Mouse (Mus musculus): ENCODE measurements around the gene Gm11938. TPM values are rescaled to one million over a fixed set of nuclear protein-coding genes. Genes with fewer than 3 reads are reported as not detected.
"Not testable (repeated sequence)": the region's sequence is repeated elsewhere in the genome, so short reads cannot be mapped to it uniquely, and the experiment has no call there.

The Gm11938 gene
- polyA plus RNA-seq, 1 experiment from 2014 or later, result not detected

DNA sequence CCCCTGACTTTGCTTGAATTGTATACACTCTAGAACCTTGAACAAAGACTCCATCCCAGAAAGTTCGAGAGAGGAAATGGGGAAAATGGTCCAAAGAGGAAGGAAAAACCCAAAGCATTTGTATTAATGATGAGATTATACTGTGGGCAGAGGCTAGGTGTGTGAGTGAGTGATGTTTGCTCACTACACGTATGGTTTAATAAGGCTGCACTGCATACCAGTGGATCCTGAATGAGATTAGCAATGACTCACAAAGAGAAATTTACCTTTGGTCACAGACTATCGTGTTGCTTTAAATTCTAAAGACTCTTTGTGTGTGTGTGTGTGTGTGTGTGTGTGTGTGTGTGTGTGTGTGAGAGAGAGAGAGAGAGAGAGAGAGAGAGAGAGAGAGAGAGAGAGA is 27.8 kb upstream of the Gm11938 start:
- ATAC-seq (replicated peaks; ENCODE audit: insufficient number of reproducible peaks, low FRiP score, low TSS enrichment), result no peak

DNA sequence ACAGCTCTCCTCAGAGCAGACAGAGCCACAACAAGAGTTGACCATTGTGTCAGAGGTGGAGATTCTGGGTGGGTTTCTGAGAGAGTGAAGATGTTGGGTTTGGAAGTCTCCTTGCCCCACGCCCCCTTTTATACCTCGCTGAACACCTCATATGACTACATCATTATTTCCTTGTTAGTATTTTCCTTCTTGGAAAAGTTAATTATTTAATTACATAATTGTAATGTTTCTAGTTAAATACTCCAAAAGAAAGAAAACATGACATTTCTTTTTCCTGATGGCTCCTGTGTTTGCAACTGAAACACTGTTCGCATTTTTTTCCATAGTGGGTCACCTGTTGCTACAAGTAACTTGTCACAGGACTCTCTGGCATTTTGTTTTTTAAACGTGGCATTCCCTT is 25.0 kb upstream of the Gm11938 start, which contains the start of gene Krtap4-1:
Gene Krtap4-1 (minus strand): TSS at position 101 of the 400 bp plus-strand sequence.
- Histone ChIP-seq H3K27me3 (ENCODE audit: control insufficient read depth, insufficient read depth, low read length) (no peaks in the 10 kb centered on the region), H3K4me1 (ENCODE audit: control insufficient read depth, insufficient read depth, low read length) (no peaks in the 10 kb centered on the region), H3K9me3 (replicated peaks; ENCODE audit: control insufficient read depth, low read length) (no peaks in the 10 kb centered on the region), H3K36me3 (ENCODE audit: control insufficient read depth, insufficient read depth, low read length) (no peaks in the 10 kb centered on the region), H3K27ac (ENCODE audit: low read depth, low read length) (no peak within 1 kb of the TSS), H3K4me2 (no peak within 1 kb of the TSS), H3K4me3 (ENCODE audit: low read depth, low read length) (no peak within 1 kb of the TSS), H3K9ac (ENCODE audit: low read depth, low read length) (no peak within 1 kb of the TSS)
- WGBS (ENCODE audit: insufficient replicate concordance), result 72% methylated on average over 4 of the region's 4 CpGs
- no peak for ATAC-seq (replicated peaks; ENCODE audit: insufficient number of reproducible peaks, low FRiP score, low TSS enrichment)

More for the DNA sequence above, 27.8 kb upstream of the Gm11938 start:
- 69% methylated on average over 3 of the region's 3 CpGs for WGBS (ENCODE audit: insufficient replicate concordance)
- no peak overlapping the region for H3K4me3 ChIP-seq (ENCODE audit: low read depth, low read length)
- H3K36me3 ChIP-seq (ENCODE audit: control insufficient read depth, insufficient read depth, low read length), result no peaks in the 10 kb centered on the region
- no peaks in the 10 kb centered on the region for H3K27me3 ChIP-seq (ENCODE audit: control insufficient read depth, insufficient read depth, low read length)
- no peaks in the 10 kb centered on the region for H3K4me1 ChIP-seq (ENCODE audit: control insufficient read depth, insufficient read depth, low read length)
- no peak overlapping the region for H3K4me2 ChIP-seq
- no peak overlapping the region for H3K27ac ChIP-seq (ENCODE audit: low read depth, low read length)
- H3K9me3 ChIP-seq (replicated peaks; ENCODE audit: control insufficient read depth, low read length), result no peaks in the 10 kb centered on the region
- H3K9ac ChIP-seq (ENCODE audit: low read depth, low read length), result no peak overlapping the region

DNA sequence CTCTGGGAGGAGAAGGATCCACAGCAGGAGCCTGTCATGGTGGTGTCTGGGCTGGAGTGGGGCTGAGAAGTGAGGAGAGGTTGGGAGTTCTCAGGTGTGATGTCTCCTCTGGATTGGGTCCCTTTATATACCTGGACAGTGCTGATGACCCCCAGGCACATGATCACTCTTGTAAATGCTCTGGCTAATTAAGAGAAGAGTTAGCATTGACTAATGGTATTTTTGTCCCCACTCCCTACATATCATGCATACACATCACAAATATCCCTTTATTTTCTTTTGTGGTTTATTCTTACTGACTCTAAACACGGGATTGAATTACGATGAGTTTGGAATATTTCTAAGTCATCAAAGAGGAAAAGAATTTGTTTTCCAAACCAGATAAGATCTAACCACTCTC is 17.2 kb upstream of the Gm11938 start, which contains the start of gene Gm11562:
Gene Gm11562 (minus strand): TSS at position 101 of the 400 bp plus-strand sequence.
- Histone ChIP-seq H3K27me3 (ENCODE audit: control insufficient read depth, insufficient read depth, low read length) (no peaks in the 10 kb centered on the region), H3K4me2 (no peak within 1 kb of the TSS), H3K4me3 (ENCODE audit: low read depth, low read length) (no peak within 1 kb of the TSS), H3K27ac (ENCODE audit: low read depth, low read length) (no peak within 1 kb of the TSS), H3K9me3 (replicated peaks; ENCODE audit: control insufficient read depth, low read length) (no peaks in the 10 kb centered on the region), H3K36me3 (ENCODE audit: control insufficient read depth, insufficient read depth, low read length) (no peaks in the 10 kb centered on the region), H3K9ac (ENCODE audit: low read depth, low read length) (no peak within 1 kb of the TSS), H3K4me1 (ENCODE audit: control insufficient read depth, insufficient read depth, low read length) (no peaks in the 10 kb centered on the region)
- WGBS (ENCODE audit: insufficient replicate concordance), result 76% methylated on average over 2 of the region's 2 CpGs
- no peak for ATAC-seq (replicated peaks; ENCODE audit: insufficient number of reproducible peaks, low FRiP score, low TSS enrichment)

DNA sequence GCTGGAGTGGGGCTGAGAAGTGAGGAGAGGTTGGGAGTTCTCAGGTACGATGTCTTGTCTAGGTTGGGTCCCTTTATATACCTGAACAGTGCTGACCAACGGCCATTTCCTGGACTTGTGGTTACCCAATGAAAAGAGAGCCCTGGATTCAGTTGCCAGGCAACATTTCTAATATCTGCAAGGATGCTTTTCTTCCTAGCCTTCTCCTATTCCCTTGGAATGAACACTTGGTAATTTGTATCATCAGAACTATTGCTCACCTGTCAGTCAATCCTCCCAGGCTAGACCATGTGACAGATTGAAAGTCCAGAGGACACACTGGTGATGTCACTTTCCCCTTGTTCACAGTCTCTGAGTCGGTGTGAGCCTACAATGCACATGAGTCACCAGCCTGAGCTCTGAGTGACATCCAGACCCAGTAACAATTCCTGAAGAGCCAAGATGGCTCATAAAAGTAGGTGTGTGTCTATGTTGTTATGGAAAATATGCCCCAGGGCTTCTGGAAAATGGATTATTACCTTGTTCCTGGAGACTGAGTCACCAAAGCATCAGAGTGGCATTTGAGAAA is 11.8 kb upstream of the Gm11938 start, which contains the start of gene Krtap2-4:
Gene Krtap2-4 (minus strand): TSS at position 51 of the 568 bp plus-strand sequence.
- Histone ChIP-seq H3K9ac (ENCODE audit: low read depth, low read length) (no peak within 1 kb of the TSS), H3K27ac (ENCODE audit: low read depth, low read length) (no peak within 1 kb of the TSS), H3K9me3 (replicated peaks; ENCODE audit: control insufficient read depth, low read length) (no peaks in the 10 kb centered on the region), H3K4me3 (ENCODE audit: low read depth, low read length) (no peak within 1 kb of the TSS), H3K4me2 (no peak within 1 kb of the TSS), H3K4me1 (ENCODE audit: control insufficient read depth, insufficient read depth, low read length) (no peaks in the 10 kb centered on the region), H3K36me3 (ENCODE audit: control insufficient read depth, insufficient read depth, low read length) (no peaks in the 10 kb centered on the region), H3K27me3 (ENCODE audit: control insufficient read depth, insufficient read depth, low read length) (no peaks in the 10 kb centered on the region)
- no peak for ATAC-seq (replicated peaks; ENCODE audit: insufficient number of reproducible peaks, low FRiP score, low TSS enrichment)
- WGBS (ENCODE audit: insufficient replicate concordance), result 65% methylated on average over 3 of the region's 3 CpGs

DNA sequence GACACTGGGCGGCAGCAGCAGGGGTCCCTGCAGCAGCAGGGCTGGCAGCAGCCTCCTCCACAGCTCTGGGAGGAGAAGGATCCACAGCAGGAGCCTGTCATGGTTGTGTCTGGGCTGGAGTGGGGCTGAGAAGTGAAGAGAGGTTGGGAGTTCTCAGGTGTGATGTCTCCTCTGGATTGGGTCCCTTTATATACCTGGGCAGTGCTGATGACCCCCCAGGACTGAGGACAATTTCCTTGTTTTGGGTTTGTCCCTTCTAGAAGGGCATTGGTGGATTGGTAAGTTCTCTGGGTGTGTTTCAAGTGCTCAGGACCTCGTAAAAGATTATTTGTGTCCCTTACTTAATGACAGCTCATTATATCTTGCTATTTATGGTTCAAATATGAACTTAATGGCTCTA is 7.0 kb upstream of the Gm11938 start, which contains the start of gene Gm11937:
Gene Gm11937 (minus strand): TSS at position 101 of the 400 bp plus-strand sequence.
- not testable (repeated sequence) for ATAC-seq (replicated peaks; ENCODE audit: insufficient number of reproducible peaks, low FRiP score, low TSS enrichment); H3K9me3 ChIP-seq (replicated peaks; ENCODE audit: control insufficient read depth, low read length); H3K27me3 ChIP-seq (ENCODE audit: control insufficient read depth, insufficient read depth, low read length); H3K27ac ChIP-seq (ENCODE audit: low read depth, low read length); H3K4me1 ChIP-seq (ENCODE audit: control insufficient read depth, insufficient read depth, low read length); H3K36me3 ChIP-seq (ENCODE audit: control insufficient read depth, insufficient read depth, low read length); H3K4me2 ChIP-seq; H3K9ac ChIP-seq (ENCODE audit: low read depth, low read length); H3K4me3 ChIP-seq (ENCODE audit: low read depth, low read length)
- 68% methylated on average over 1 of the region's 2 CpGs for WGBS (ENCODE audit: insufficient replicate concordance)

DNA sequence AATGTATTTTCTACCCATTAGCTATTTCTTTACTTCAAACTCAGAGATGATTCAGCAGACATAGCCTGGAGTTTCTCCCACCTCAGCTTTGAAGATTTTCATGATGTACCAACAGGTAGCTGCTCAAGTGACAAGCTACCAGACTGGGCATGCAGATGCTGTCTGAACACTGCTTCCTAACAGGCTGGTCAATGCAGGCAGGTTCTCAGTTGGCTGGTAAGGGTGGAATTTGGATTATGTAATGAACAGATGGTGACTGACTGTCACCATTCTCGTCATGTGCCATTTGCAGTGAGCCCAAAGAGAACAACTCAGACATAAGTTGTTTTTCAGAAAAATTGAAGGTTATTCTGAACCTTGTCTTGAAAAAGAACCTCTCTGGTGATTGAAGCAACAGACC is 6.0 kb upstream of the Gm11938 start:
- 52% methylated on average over 1 of the region's 1 CpGs for WGBS (ENCODE audit: insufficient replicate concordance)
- no peak overlapping the region for H3K4me3 ChIP-seq (ENCODE audit: low read depth, low read length)

DNA sequence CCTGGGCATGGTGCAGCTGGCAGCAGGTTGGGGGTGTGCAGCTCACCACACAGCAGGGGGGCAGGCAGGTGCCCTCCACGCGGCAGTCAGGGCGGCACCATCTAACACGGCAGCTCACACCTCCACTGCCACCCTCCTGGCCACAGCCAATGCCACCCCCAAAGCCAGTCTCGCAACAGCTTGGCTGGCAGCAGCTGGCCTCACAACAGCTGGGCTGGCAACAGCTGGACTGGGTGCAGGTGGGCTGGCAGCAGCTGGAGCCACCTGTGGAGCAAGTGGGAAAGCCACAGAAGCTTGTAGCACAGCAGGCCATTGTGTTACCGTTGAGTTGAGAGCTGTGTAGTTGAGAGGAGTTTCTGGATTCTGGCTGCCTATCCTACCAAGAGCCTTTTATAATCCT is 5.4 kb downstream of the Gm11938 start, which contains the start of gene Krtap9-3:
Gene Krtap9-3 (minus strand): TSS at position 364 of the 400 bp plus-strand sequence.
- not testable (repeated sequence) for H3K9me3 ChIP-seq (replicated peaks; ENCODE audit: control insufficient read depth, low read length); H3K27ac ChIP-seq (ENCODE audit: low read depth, low read length); H3K4me3 ChIP-seq (ENCODE audit: low read depth, low read length); H3K4me2 ChIP-seq; H3K27me3 ChIP-seq (ENCODE audit: control insufficient read depth, insufficient read depth, low read length); H3K4me1 ChIP-seq (ENCODE audit: control insufficient read depth, insufficient read depth, low read length); H3K36me3 ChIP-seq (ENCODE audit: control insufficient read depth, insufficient read depth, low read length); ATAC-seq (replicated peaks; ENCODE audit: insufficient number of reproducible peaks, low FRiP score, low TSS enrichment); H3K9ac ChIP-seq (ENCODE audit: low read depth, low read length)
- 73% methylated on average over 6 of the region's 6 CpGs for WGBS (ENCODE audit: insufficient replicate concordance)

More for the DNA sequence above, 6.0 kb upstream of the Gm11938 start:
- Histone ChIP-seq H3K27ac (ENCODE audit: low read depth, low read length) (no peak overlapping the region), H3K4me1 (ENCODE audit: control insufficient read depth, insufficient read depth, low read length) (no peaks in the 10 kb centered on the region), H3K4me2 (no peak overlapping the region), H3K9me3 (replicated peaks; ENCODE audit: control insufficient read depth, low read length) (no peaks in the 10 kb centered on the region), H3K9ac (ENCODE audit: low read depth, low read length) (no peak overlapping the region), H3K27me3 (ENCODE audit: control insufficient read depth, insufficient read depth, low read length) (no peaks in the 10 kb centered on the region), H3K36me3 (ENCODE audit: control insufficient read depth, insufficient read depth, low read length) (no peaks in the 10 kb centered on the region)
- no peak for ATAC-seq (replicated peaks; ENCODE audit: insufficient number of reproducible peaks, low FRiP score, low TSS enrichment)

DNA sequence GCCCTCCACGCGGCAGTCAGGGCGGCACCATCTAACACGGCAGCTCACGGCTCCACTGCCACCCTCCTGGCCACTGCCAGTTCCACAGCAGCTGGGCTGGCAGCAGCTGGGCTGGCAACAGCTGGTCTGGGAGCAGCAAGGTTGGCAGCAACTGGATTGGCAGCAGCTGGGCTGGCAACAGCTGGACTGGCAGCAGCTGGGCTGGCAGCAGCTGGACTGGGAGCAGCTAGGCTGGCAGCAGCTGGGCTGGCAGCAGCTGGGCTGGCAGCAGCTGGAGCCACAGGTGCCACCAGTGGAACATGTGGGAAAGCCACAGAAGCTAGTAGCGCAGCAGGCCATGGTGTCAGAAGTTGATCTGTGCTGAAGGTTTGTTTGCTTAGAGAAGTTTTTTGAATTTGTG is 12.1 kb downstream of the Gm11938 start, which contains the start of gene Krtap1-3:
Gene Krtap1-3 (minus strand): TSS at position 359 of the 400 bp plus-strand sequence.
- H3K4me3 ChIP-seq (ENCODE audit: low read depth, low read length), result no peak within 1 kb of the TSS
- no peak within 1 kb of the TSS for H3K9ac ChIP-seq (ENCODE audit: low read depth, low read length)
- no peak for ATAC-seq (replicated peaks; ENCODE audit: insufficient number of reproducible peaks, low FRiP score, low TSS enrichment)

DNA sequence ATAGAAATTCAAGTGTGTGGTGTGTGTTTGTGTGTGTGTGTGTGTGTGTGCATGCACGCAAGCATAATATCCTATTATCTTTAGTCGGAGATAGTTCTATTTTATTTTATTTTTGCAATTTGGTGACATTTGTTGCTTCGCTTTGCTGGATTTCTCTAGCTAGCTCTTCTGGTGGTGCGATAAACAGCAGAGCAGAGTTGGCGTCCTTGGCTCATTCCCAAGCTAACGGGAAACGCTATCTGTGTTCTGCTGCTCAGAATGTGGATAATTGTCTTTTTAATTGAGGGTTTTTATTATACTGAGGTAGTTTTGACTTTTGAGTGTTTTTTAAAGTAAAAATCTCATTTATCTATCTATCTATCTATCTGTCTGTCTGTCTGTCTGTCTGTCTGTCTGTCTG is 18.0 kb downstream of the Gm11938 start:
- no peak overlapping the region for H3K4me2 ChIP-seq
- H3K9me3 ChIP-seq (replicated peaks; ENCODE audit: control insufficient read depth, low read length), result no peaks in the 10 kb centered on the region
- 86% methylated on average over 7 of the region's 7 CpGs for WGBS (ENCODE audit: insufficient replicate concordance)
- no peaks in the 10 kb centered on the region for H3K27me3 ChIP-seq (ENCODE audit: control insufficient read depth, insufficient read depth, low read length)
- no peaks in the 10 kb centered on the region for H3K4me1 ChIP-seq (ENCODE audit: control insufficient read depth, insufficient read depth, low read length)
- H3K9ac ChIP-seq (ENCODE audit: low read depth, low read length), result no peak overlapping the region
- no peak overlapping the region for H3K4me3 ChIP-seq (ENCODE audit: low read depth, low read length)
- no peaks in the 10 kb centered on the region for H3K36me3 ChIP-seq (ENCODE audit: control insufficient read depth, insufficient read depth, low read length)
- ATAC-seq (replicated peaks; ENCODE audit: insufficient number of reproducible peaks, low FRiP score, low TSS enrichment), result no peak
- no peak overlapping the region for H3K27ac ChIP-seq (ENCODE audit: low read depth, low read length)

More for the DNA sequence above, 12.1 kb downstream of the Gm11938 start, which contains the start of gene Krtap1-3:
- Histone ChIP-seq H3K27me3 (ENCODE audit: control insufficient read depth, insufficient read depth, low read length) (no peaks in the 10 kb centered on the region), H3K4me2 (no peak within 1 kb of the TSS), H3K9me3 (replicated peaks; ENCODE audit: control insufficient read depth, low read length) (no peaks in the 10 kb centered on the region), H3K36me3 (ENCODE audit: control insufficient read depth, insufficient read depth, low read length) (no peaks in the 10 kb centered on the region), H3K27ac (ENCODE audit: low read depth, low read length) (no peak within 1 kb of the TSS), H3K4me1 (ENCODE audit: control insufficient read depth, insufficient read depth, low read length) (no peaks in the 10 kb centered on the region)
- WGBS (ENCODE audit: insufficient replicate concordance), result 68% methylated on average over 6 of the region's 6 CpGs

Measured in heart, embryonic 11.5 days (tissue).